Mouse (Mus musculus): ENCODE results near the gene Paqr4. TPM values are rescaled to one million over a fixed set of nuclear protein-coding genes. Genes with fewer than 3 reads are reported as not detected.

Gene Paqr4
- total RNA-seq, 4 experiments from 2014 or later: 1.5 to 2.5 (median 1.9) TPM

DNA sequence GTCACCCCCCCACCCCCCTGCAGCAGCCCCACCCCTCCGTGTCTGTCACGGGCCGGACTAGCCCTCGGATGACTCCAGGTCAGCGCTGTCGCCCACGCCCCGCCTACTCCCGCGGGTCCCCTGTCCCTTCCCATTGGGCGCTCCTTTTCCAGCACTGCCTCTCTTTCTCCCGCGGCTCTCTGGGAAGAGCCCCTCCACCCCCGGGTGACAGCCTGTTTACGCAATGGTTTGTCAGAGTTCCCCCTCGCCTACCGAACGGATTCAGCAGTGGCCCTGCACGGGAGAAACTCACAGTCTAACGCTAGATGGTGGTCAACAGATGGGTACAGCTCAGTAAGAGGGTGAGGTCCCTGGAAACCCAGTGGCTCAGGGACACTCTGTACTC is 13.9 kb downstream of the Paqr4 start:
- DNase-seq (ENCODE audit: low spot score in 2 of 2): peak; percentile 67 to 78

DNA sequence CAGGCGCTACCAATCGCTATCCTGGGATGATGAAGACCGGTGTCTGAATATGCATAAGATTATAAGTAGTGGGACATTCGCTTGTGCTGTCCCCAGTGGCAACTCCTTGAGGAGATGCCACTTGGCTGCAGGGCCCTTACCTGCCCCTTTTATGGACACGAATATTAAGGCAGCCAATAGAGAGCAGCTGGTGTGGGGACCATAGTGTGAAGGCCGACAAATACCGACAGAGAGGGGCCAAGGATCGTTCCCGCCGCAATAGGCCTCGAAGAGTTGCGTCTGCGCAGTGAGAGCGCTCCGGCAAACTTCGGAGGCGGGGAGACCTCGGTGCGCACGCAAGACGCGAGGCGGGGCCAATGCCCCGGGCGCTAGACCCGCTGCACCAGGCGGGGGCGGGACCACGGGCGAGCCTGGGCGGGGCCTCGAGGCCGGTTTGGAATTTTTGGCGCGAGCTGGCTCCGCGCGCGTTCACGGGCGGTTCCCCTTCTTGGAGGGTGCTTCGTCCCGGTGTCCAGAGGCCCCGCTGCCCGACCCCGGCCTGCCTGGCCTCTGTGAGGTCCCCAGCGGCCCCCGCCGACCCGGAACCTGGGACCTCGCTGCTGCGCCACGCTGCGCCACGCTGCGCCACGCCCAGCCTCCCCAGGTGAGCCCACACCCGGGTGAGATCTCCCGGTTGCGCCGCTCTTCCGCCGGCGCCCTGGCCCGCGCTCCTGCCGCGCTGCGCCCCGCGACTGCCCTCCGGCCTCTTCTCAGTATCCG is 14.5 kb downstream of the Paqr4 start, which contains the start of gene Pkmyt1:
TSS of gene Pkmyt1 (plus strand) at position 338 of the 759 bp plus-strand sequence.
- peak; percentile 88 to 91 for DNase-seq (ENCODE audit: low spot score in 2 of 2)

DNA sequence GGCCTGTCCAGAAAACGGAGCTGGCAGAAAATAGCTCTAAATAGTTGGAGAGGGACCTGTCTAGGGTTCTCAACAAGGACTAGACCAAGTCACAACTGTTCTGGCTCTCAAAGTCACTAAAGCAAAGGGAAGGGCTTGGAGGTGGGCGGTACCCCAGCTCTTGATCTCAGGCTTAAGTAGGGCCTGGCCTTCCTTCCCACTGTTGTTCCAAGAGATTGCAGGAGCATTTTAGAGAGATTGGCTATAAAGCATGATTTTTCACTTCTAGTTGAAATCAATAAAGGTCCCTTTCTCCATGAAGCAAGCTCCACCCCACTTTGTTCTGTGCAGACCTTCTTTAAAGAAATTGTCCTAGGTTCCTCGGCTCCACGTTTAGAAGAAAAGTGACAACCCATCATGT is 15.2 kb downstream of the Paqr4 start:
- DNase-seq (ENCODE audit: low spot score in 2 of 2): no peak

DNA sequence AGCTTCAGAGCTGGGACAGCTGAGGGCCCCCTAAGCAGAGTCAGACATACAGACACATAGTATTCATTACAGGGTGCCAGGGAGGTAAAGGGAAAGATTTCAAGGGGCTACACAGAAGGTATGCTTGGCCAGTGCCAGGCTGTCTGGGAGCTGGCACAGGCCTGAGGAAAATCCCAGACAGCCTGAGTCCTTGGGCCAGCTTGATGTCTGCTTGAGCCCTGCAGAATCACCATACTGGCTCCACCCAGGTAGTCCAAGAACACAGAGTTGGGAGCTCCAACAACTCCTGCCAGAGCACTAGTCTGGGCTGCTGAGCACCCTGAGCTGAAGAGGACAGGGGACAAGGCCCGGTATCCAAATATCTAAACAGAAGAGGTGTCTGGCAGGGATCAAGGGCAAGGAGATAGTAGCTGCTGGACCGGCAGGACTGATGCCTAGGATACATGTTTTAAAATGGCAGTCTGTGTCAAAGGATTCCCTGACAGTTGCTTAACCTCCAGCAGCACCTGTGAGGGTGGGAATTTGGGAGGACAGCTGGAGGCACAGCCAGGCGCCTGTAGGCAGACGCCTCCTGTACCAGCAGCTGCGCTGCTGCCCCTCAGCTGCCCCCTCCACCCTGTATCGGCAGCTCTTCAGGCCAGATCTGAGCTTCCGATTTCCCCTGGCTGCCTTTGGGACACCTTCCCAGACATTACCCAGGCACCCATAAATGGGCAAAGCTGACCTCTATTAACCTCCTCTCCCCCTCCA is 18.1 kb downstream of the Paqr4 start, which contains the start of gene 1520401A03Rik:
TSS of gene 1520401A03Rik (minus strand) at position 408 of the 750 bp plus-strand sequence.
- no peak for DNase-seq (ENCODE audit: low spot score in 2 of 2)

DNA sequence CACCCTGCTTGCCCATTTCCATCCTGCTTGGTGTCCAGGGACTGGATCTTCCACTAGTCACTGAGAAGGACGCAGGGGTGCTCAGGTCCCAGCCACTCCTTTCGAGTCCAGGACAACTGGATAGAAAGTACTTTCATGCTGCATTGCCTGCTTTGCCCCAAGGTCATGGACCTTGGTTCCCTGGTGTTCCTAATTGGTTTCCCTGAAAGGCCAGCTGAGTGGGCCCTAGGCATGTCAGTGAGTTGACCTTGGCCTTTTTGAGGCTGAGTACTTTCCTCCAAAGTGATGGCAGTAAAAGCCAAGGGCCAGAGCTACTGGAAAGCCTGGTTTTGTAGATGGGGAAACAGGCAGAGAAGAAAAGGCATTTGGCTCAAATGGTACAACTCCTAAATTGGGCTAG is 18.8 kb downstream of the Paqr4 start:
- DNase-seq (ENCODE audit: low spot score in 2 of 2): no peak

DNA sequence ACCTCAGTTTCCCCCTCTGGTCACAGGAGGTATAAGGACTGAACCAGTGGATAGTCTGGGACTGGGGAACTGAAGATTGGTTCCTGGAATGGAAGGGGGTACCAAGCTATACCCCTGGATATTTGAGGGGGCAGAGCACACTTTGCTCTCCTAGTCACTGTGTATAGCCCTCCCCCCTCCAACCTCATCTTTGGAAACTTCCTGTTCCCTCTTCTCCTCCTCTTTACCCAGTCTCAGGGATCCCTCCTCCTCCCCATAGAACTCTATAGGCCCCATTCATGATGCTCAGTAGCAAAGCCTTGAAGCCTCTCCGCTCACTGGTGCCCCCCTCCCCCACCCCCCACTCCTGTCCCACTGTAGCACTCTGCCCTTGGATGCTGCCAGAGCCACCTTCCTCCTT is 21.2 kb downstream of the Paqr4 start:
- DNase-seq (ENCODE audit: low spot score in 2 of 2): no peak

- DNase-seq (ENCODE audit: low spot score in 2 of 2): no peak
Observed at GRCm38 (mm10) chr17:23717003-23717402, 23.7 kb downstream of the Paqr4 start.

DNA sequence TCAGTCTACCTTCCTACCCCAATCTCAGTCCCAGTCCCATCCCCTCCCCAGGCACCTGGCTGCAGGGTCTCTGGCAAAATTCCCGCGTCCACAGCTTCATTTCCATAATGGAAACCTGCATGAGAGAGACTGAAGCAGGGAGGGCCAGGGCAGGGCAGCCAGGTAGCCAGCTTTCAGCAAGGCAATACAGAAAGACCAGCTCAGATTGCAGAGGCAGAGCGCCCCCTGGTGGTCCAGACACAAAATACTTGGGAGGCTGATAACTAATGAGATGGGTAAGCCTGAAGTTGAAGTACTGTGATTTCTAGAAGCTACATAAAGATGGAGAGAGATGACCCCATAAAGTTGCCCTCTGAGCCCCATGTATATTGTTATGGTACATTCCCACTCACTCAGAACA is 34.5 kb downstream of the Paqr4 start:
- DNase-seq (ENCODE audit: low spot score in 2 of 2): peak; percentile 40 to 59

DNA sequence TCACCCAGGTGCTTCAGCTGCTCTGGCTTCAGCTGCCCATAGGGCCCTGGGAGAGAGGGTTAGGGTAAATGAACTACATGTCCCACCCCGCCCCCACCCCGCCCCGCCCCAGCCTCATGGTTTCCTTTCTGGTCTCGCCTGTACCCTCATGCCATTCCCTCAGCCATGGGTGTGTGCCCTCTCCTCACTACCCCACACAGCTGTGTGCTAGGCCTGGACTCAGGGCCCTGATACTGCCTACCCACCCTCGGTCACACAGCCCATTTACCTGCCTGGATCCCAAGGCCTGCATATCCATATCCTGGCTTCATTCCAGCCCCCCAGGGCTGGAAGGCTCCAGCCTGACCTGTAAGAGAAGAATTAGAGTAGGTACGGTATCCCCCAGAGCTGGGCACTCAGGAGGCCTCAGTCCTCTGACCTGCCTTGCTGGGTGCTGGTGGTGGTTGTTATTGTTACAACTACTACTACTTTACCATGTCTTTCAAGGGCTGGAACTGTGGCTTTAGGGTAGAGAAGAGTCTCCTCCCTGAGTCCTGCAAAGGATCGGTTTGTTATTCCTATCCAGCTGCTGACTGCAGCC is 35.1 kb downstream of the Paqr4 start:
- no peak for DNase-seq (ENCODE audit: low spot score in 2 of 2)

- DNase-seq (ENCODE audit: low spot score in 2 of 2): no peak
Observed at GRCm38 (mm10) chr17:23704741-23705140, 35.9 kb downstream of the Paqr4 start.

GRCm38 (mm10) chr17:23703301-23703700 is 37.4 kb downstream of the Paqr4 start:
- DNase-seq (ENCODE audit: low spot score in 2 of 2): no peak

- DNase-seq (ENCODE audit: low spot score in 2 of 2): peak; percentile 82 to 88
Observed at GRCm38 (mm10) chr17:23700079-23700478, 40.6 kb downstream of the Paqr4 start.

DNA sequence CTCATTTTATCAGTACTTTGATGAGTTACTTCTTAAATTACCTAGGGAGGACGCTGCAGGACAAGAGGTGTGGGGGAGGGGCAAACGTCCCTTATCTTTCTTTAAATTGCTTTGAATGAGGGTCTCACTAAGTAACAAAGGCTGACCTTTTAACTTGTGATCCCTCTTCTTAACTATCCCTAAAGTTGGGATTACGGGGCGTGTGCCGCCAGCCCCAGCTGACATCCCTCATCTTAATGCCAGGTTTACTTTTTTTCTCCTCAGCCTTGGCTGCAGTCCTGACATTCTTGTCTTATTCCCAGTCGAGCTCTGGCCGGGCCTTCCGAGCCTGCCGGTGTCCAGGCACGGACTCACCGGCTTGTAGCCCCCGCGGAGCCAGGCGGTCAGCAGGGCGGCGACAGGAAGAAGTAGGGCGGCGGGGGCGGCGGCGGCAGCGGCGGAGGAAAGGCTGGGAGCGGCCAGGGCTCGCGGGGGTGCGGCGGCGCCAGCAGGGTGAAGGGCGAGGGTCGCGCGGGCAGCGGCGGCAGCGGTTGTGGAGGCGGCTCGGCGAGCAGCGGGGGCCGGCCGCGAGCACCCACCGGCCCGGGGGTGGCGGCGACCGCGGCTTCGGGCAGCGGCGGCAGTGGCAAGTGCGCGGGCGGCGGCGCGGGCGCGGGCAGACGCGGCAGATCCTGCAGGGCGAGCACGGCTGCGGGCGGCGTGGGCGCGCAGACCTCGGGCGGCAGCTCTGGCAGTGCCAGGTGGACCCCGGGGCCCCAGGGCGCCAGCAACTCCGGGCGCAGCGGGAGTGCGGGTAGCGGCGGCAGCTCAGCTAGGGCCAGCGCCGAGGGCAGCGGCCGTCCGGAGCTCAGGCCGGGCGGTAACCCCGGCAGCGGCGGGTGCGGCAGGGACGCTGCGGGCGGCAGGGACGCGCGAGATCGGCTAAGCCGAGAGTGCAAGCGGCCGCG is 41.3 kb downstream of the Paqr4 start:
- DNase-seq (ENCODE audit: low spot score in 2 of 2): peak in 1 of 2 experiments; percentile 57

GRCm38 (mm10) chr17:23695801-23696200 is 44.9 kb downstream of the Paqr4 start:
- no peak for DNase-seq (ENCODE audit: low spot score in 2 of 2)

- no peak for DNase-seq (ENCODE audit: low spot score in 2 of 2)
Observed at GRCm38 (mm10) chr17:23694491-23694890, 46.2 kb downstream of the Paqr4 start.

Other genes with a start within 250 kb of the Paqr4 start
- gene Zfp213, start 176.6 kb downstream of the Paqr4 start, total RNA-seq (2022): 1 to 10 TPM; 2.1 to 2.7 (median 2.2) TPM
- gene Zfp13, start 141.4 kb downstream of the Paqr4 start, total RNA-seq (2022): 1 to 10 TPM; 2.8 to 3.9 (median 3.2) TPM
- not detected for gene Zscan10, start 140.0 kb downstream of the Paqr4 start, total RNA-seq (2022)
- gene Mmp25, start 95.6 kb downstream of the Paqr4 start, total RNA-seq (2022): not detected
- not detected for gene Bicdl2, start 80.4 kb downstream of the Paqr4 start, total RNA-seq (2022)
- 100 to 1,000 TPM; 108 to 127 (median 120) TPM for gene Hcfc1r1, start 67.3 kb downstream of the Paqr4 start, total RNA-seq (2022)
- gene Thoc6, start 67.0 kb downstream of the Paqr4 start, total RNA-seq (2022): 1 to 10 TPM; 6.7 to 7.9 (median 7.3) TPM
- gene Tnfrsf12a, start 63.4 kb downstream of the Paqr4 start, total RNA-seq (2022): 10 to 100 TPM; 26.6 to 49.4 (median 30.1) TPM
- gene Cldn6, start 61.6 kb downstream of the Paqr4 start, total RNA-seq (2022): not detected
- under 1 TPM in 1 of 4 experiments, not detected in 3; 0.36 TPM for gene Cldn9, start 56.8 kb downstream of the Paqr4 start, total RNA-seq (2022)
- not detected for gene 1520401A03Rik, start 18.1 kb downstream of the Paqr4 start, total RNA-seq (2022)
- under 1 TPM; 0.17 to 0.65 (median 0.40) TPM for gene Pkmyt1, start 14.5 kb downstream of the Paqr4 start, total RNA-seq (2022)
- not detected for gene Kremen2, start 5.0 kb upstream of the Paqr4 start, total RNA-seq (2022)
- 10 to 100 TPM; 48.7 to 63.8 (median 54.3) TPM for gene Flywch1, start 30.7 kb upstream of the Paqr4 start, total RNA-seq (2022)
- not detected for gene Flywch2, start 45.2 kb upstream of the Paqr4 start, total RNA-seq (2022)
- gene Srrm2, start 49.7 kb upstream of the Paqr4 start, total RNA-seq (2022): 100 to 1,000 TPM; 152 to 180 (median 170) TPM
- 100 to 1,000 TPM; 403 to 511 (median 426) TPM for gene Elob, start 88.3 kb upstream of the Paqr4 start, total RNA-seq (2022)
- not detected for gene Prss33, start 95.2 kb upstream of the Paqr4 start, total RNA-seq (2022)
- gene Prss32, start 103.0 kb upstream of the Paqr4 start, total RNA-seq (2022): not detected
- under 1 TPM in 2 of 4 experiments, not detected in 2; 0.68 to 0.85 TPM for gene Prss41, start 103.3 kb upstream of the Paqr4 start, total RNA-seq (2022)
- gene Prss21, start 127.2 kb upstream of the Paqr4 start, total RNA-seq (2022): not detected
- gene Dcpp1, start 140.0 kb upstream of the Paqr4 start, total RNA-seq (2022): not detected
- not detected for gene Dcpp2, start 140.0 kb upstream of the Paqr4 start, total RNA-seq (2022)
- not detected for gene Dcpp3, start 176.6 kb upstream of the Paqr4 start, total RNA-seq (2022)
- not detected for gene Sbp, start 200.8 kb upstream of the Paqr4 start, total RNA-seq (2022)
- gene Sbpl, start 214.4 kb upstream of the Paqr4 start, total RNA-seq (2022): not detected
- not detected for gene Prss30, start 239.7 kb upstream of the Paqr4 start, total RNA-seq (2022)